Mouse (Mus musculus): ENCODE data around the gene Fam199x. TPM values are rescaled to one million over a fixed set of nuclear protein-coding genes. Genes with fewer than 3 reads are reported as not detected.

The Fam199x gene
- polyA plus RNA-seq, 1 experiment from 2014 or later = 0.90 TPM

DNA sequence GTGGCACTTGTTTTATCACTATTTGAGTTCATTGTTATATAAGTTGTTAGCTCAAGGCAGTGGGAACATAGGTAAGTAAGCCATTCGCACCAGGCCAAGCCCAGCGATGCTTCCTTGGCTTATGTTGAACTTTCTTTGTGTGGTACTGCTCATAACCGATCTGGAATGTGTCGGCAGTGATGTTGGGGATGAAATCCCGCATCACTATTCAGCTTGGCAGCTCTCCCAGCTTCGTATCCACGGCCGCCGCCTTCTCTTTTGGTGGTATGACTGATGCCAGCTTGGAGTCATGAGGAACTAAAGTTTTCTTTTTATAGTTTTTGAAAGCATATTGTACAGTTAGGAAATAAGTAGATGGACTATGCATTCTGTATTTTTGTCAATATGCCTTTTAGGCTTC, 13.8 kb downstream of the Fam199x start:
- no peak overlapping the region for H3K4me3 ChIP-seq (replicated peaks)
- H3K9ac ChIP-seq = no peak overlapping the region
- no peaks in the 10 kb centered on the region for H3K27me3 ChIP-seq
- WGBS (ENCODE audit: insufficient replicate concordance) = 77% methylated on average over 9 of the region's 9 CpGs
- ATAC-seq (ENCODE audit: insufficient read depth) = no peak
- no peak overlapping the region for H3K27ac ChIP-seq (replicated peaks)
- no peaks in the 10 kb centered on the region for H3K4me1 ChIP-seq (replicated peaks)
- no peaks in the 10 kb centered on the region for H3K36me3 ChIP-seq (replicated peaks)
- no peaks in the 10 kb centered on the region for H3K9me3 ChIP-seq (replicated peaks)
- H3K4me2 ChIP-seq = no peak overlapping the region

- no peak overlapping the region for H3K4me3 ChIP-seq (replicated peaks)
- WGBS (ENCODE audit: insufficient replicate concordance) = 14% methylated on average over 25 of the region's 25 CpGs
- no peak overlapping the region for H3K9ac ChIP-seq
- H3K27ac ChIP-seq (replicated peaks) = no peak overlapping the region
- H3K27me3 ChIP-seq = peaks cover 63% of the 10 kb centered on the region
- no peaks in the 10 kb centered on the region for H3K9me3 ChIP-seq (replicated peaks)
- ATAC-seq (ENCODE audit: insufficient read depth) = no peak
- H3K4me2 ChIP-seq = no peak overlapping the region
- no peaks in the 10 kb centered on the region for H3K36me3 ChIP-seq (replicated peaks)
- no peaks in the 10 kb centered on the region for H3K4me1 ChIP-seq (replicated peaks)
These were observed 55.1 kb downstream of the Fam199x start for GRCm38 (mm10) chrX:137104531-137104930.

DNA sequence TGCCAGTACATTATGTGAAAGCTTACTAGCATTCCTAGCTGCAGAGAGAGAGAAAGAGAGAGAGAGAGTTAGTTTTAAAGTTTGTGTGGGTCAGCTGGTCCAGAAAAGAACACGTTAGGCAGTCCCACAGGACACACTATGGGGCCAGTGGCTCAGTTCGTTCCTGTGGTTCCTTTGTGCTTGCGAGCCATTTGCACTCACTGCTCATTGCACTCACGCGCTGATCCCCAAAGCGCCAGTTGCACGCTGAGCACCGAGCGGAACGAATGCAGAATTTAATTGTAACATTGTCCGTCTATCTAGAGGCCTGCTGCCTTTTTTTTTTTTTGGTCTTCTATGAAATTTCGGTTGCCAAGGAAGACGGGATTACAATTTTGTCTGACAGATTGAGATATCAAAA, 57.1 kb downstream of the Fam199x start:
- H3K27me3 ChIP-seq = peaks cover 47% of the 10 kb centered on the region
- H3K27ac ChIP-seq (replicated peaks) = no peak overlapping the region
- WGBS (ENCODE audit: insufficient replicate concordance) = 18% methylated on average over 13 of the region's 13 CpGs
- no peak overlapping the region for H3K4me2 ChIP-seq
- H3K4me3 ChIP-seq (replicated peaks) = no peak overlapping the region
- ATAC-seq (ENCODE audit: insufficient read depth) = no peak
- H3K4me1 ChIP-seq (replicated peaks) = no peaks in the 10 kb centered on the region
- H3K36me3 ChIP-seq (replicated peaks) = no peaks in the 10 kb centered on the region
- no peaks in the 10 kb centered on the region for H3K9me3 ChIP-seq (replicated peaks)
- no peak overlapping the region for H3K9ac ChIP-seq

DNA sequence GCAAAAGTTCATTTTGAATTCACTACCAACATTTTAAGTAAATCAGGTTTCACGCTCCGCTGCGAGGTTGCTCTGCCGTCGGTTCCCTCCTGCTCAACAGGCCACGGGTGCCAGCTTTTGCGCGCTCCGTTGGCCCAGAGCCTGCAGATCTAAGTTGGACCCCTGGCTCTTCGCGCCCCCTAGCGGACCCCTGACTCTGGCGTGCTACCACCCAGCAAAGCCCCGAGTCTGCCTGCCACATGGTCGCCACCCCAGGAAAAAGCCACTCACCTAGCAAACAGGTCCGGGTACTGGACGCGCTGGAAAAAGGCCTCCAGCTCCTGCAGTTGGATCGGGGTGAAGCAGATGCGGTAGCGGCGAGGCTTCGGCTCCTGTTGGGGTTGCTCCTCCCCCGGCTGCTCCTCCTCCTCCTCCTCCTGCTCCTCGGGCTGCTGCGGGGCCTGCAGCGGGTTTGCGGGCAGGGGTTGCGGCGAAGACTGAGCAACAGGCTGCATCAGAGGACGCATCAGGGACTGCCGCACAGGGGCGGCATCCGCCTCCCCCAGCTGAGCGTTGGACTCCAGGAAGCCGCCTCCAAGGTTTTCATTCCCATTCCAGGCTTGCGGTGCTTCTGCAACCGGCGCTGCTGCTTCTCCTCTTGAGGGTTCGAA, 68.8 kb downstream of the Fam199x start:
- WGBS (ENCODE audit: insufficient replicate concordance) = 17% methylated on average over 40 of the region's 40 CpGs
- Histone ChIP-seq H3K4me2 (no peak overlapping the region; the same call in 1 of the 2 replicates), H3K27ac (replicated peaks) (no peak overlapping the region), H3K9me3 (replicated peaks) (no peaks in the 10 kb centered on the region), H3K27me3 (peaks cover 86% of the 10 kb centered on the region), H3K36me3 (replicated peaks) (no peaks in the 10 kb centered on the region), H3K4me3 (replicated peaks) (no peak overlapping the region), H3K9ac (no peak overlapping the region), H3K4me1 (replicated peaks) (no peaks in the 10 kb centered on the region)
- no peak for ATAC-seq (ENCODE audit: insufficient read depth)

DNA sequence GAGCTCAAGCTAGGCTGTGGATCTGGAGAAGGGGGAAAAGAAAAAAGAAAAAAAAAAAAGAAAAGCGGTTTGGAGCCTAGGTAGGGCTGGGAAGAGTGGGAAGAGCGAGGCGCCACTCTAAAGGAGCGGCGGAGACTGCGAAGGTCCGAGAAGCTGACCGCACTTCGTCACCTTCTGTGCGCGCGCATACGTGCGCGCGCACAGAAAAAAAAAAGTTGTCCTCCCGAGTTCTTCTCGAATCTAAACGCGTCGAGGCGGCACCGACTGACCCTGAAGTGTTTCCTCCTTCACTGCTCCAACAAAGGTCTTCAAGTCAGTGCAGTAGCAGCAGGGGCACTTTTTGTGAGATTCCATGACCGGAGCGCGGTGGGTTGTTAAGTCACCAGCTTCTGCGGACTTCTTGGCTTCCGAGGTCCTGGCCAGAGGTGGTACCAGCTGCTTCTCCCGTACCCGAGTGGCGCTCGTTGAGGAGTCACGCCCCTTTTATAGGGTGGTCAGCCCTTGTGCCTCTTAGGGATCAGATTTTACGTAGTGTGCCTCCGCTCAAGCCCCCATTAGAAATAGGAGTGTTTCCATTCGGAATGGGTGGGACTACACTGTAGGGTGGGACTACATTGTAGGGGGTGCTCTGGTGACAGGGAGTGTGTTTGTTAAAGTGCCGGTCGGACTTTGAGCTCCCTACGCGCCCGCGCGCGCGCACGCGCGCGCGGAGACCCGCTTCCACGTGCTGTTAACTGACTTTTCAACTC, 70.5 kb downstream of the Fam199x start:
- peak overlapping the region; percentile 42 for H3K4me2 ChIP-seq
- H3K9ac ChIP-seq = no peak overlapping the region
- H3K4me1 ChIP-seq (replicated peaks) = no peaks in the 10 kb centered on the region
- no peaks in the 10 kb centered on the region for H3K36me3 ChIP-seq (replicated peaks)
- 11% methylated on average over 52 of the region's 52 CpGs for WGBS (ENCODE audit: insufficient replicate concordance)
- ATAC-seq (ENCODE audit: insufficient read depth) = no peak
- peaks cover 87% of the 10 kb centered on the region for H3K27me3 ChIP-seq
- 0 out of 2 replicates have a peak overlapping the region, but pooled peaks have one; percentile 12 for H3K4me3 ChIP-seq (replicated peaks)
- H3K27ac ChIP-seq (replicated peaks) = no peak overlapping the region
- H3K9me3 ChIP-seq (replicated peaks) = no peaks in the 10 kb centered on the region

- no peak within 1 kb of the TSS for H3K27ac ChIP-seq (replicated peaks)
- no peak for ATAC-seq (ENCODE audit: insufficient read depth)
- H3K9me3 ChIP-seq (replicated peaks) = no peaks in the 10 kb centered on the region
- H3K4me3 ChIP-seq (replicated peaks) = no peak within 1 kb of the TSS
- no peaks in the 10 kb centered on the region for H3K36me3 ChIP-seq (replicated peaks)
- H3K4me1 ChIP-seq (replicated peaks) = no peaks in the 10 kb centered on the region
- WGBS (ENCODE audit: insufficient replicate concordance) = 27% methylated on average over 19 of the region's 21 CpGs
- peaks cover 87% of the 10 kb centered on the region for H3K27me3 ChIP-seq
- H3K9ac ChIP-seq = no peak within 1 kb of the TSS
- H3K4me2 ChIP-seq = no peak within 1 kb of the TSS
These were observed 72.3 kb downstream of the Fam199x start, which contains the start of gene Esx1 for GRCm38 (mm10) chrX:137121718-137122117. Gene Esx1, minus strand, starts transcription at chrX:137122083.

DNA sequence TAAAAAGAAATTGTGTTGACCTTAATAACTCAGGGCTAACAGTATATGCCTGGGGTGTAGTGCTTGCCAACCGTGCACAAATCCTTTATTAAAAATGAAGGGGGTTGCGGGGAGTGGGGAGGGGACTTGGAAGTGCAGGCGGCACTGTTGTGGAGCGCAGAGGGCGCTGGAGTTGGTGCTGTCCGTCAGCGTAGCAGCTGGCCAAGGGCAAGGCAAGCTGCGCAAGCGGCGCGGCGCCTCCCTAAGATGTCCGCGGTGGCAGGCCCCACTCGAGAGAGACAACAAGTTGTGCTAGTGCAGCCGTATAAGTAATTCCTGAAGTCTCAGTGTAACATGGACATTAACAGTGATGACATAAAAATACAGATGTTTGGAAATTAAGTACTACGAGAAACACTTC, 78.1 kb downstream of the Fam199x start:
- ATAC-seq (ENCODE audit: insufficient read depth) = no peak
- 9% methylated on average over 17 of the region's 17 CpGs for WGBS (ENCODE audit: insufficient replicate concordance)
- no peak overlapping the region for H3K4me3 ChIP-seq (replicated peaks)
- no peaks in the 10 kb centered on the region for H3K9me3 ChIP-seq (replicated peaks)
- peaks cover 47% of the 10 kb centered on the region for H3K27me3 ChIP-seq
- H3K36me3 ChIP-seq (replicated peaks) = no peaks in the 10 kb centered on the region
- no peak overlapping the region for H3K4me2 ChIP-seq
- no peak overlapping the region for H3K9ac ChIP-seq
- H3K27ac ChIP-seq (replicated peaks) = no peak overlapping the region
- no peaks in the 10 kb centered on the region for H3K4me1 ChIP-seq (replicated peaks)

Other genes starting within 250 kb of the Fam199x start
- gene Plp1, start 226.9 kb upstream of the Fam199x start, polyA plus RNA-seq (2015; fragmentation: Nextera tagmentation; extraction: Ambion mirVana) = 0.30 and 0.46 TPM in 2 replicates
- not detected in 2 replicates for gene Rab9b, start 180.8 kb upstream of the Fam199x start, polyA plus RNA-seq (2015; fragmentation: Nextera tagmentation; extraction: Ambion mirVana)
- not detected in 2 replicates for gene H2bfm, start 122.3 kb upstream of the Fam199x start, polyA plus RNA-seq (2015; fragmentation: Nextera tagmentation; extraction: Ambion mirVana)
- 6.1 and 6.7 TPM in 2 replicates for gene Tmsb15b2, start 74.1 kb upstream of the Fam199x start, polyA plus RNA-seq (2015; fragmentation: Nextera tagmentation; extraction: Ambion mirVana)
- gene Tmsb15l, start 72.7 kb upstream of the Fam199x start, polyA plus RNA-seq (2015; fragmentation: Nextera tagmentation; extraction: Ambion mirVana) = 0.52 TPM in 1 of 2 replicates, not detected in the other
- 2.9 and 3.3 TPM in 2 replicates for gene Tmsb15b1, start 72.7 kb upstream of the Fam199x start, polyA plus RNA-seq (2015; fragmentation: Nextera tagmentation; extraction: Ambion mirVana)
- 0.16 and 0.33 TPM in 2 replicates for gene Zcchc18, start 56.4 kb upstream of the Fam199x start, polyA plus RNA-seq (2015; fragmentation: Nextera tagmentation; extraction: Ambion mirVana)
- 1.7 and 2.7 TPM in 2 replicates for gene Slc25a53, start 11.3 kb upstream of the Fam199x start, polyA plus RNA-seq (2015; fragmentation: Nextera tagmentation; extraction: Ambion mirVana)
- not detected in 2 replicates for gene Esx1, start 72.5 kb downstream of the Fam199x start, polyA plus RNA-seq (2015; fragmentation: Nextera tagmentation; extraction: Ambion mirVana)